Comparison of ENCODE assay signal across 14 mouse cellular contexts in genomic region chr17:72265171-72266022, GRCm38 (mm10).
DNase-seq lines count a peak whose midpoint lies in the region; ATAC-seq and TF ChIP-seq lines count a peak whose summit lies in the region.
"Had no signal": no experiment of that assay in that cellular context is flagged by ENCODE, and none has a peak within 500 bp of the region (broad histone marks: within the 10 kb centered on the region; RNA-seq: fewer than 3 reads in every experiment).

No protein-coding gene starts in this region.

- no peaks in the 10 kb centered on the region for H3K9me3 ChIP-seq in embryonic facial prominence, embryonic 11.5 days (replicated peaks; ENCODE audit: control insufficient read depth, low read length)
- no peaks in the 10 kb centered on the region for H3K9me3 ChIP-seq in embryonic facial prominence, embryonic 10.5 days
- H3K9me3 ChIP-seq: heart, embryonic 12.5 days; hindbrain, embryonic 13.5 days; limb, embryonic 12.5 days; neural tube, embryonic 12.5 days had no signal

- ATAC-seq in embryonic facial prominence, embryonic 11.5 days (replicated peaks; ENCODE audit: insufficient number of reproducible peaks, low FRiP score, low TSS enrichment, low read depth), result no peak

- no peak overlapping the region for H3K4me3 ChIP-seq in embryonic facial prominence, embryonic 11.5 days (ENCODE audit: low read depth, low read length)
- H3K4me3 ChIP-seq in embryonic facial prominence, embryonic 10.5 days, result no peak overlapping the region
- H3K4me3 ChIP-seq in thymus, adult 2 months (ENCODE audit: control insufficient read depth, insufficient read depth, low read length), result no peak overlapping the region
- H3K4me3 ChIP-seq: heart, embryonic 12.5 days; hindbrain, embryonic 13.5 days; limb, embryonic 12.5 days; neural tube, embryonic 12.5 days had no signal

- no peaks in the 10 kb centered on the region for H3K36me3 ChIP-seq in embryonic facial prominence, embryonic 11.5 days (replicated peaks; ENCODE audit: control insufficient read depth, insufficient read depth, low read depth, low read length)
- H3K36me3 ChIP-seq in embryonic facial prominence, embryonic 10.5 days (replicated peaks), result no peaks in the 10 kb centered on the region
- H3K36me3 ChIP-seq in thymus, adult 2 months (ENCODE audit: control insufficient read depth, insufficient read depth, low read length), result no peaks in the 10 kb centered on the region
- H3K36me3 ChIP-seq: heart, embryonic 12.5 days; hindbrain, embryonic 13.5 days; limb, embryonic 12.5 days; neural tube, embryonic 12.5 days had no signal

- TF ChIP-seq POLR2A in thymus, adult 2 months (IDR thresholded peaks at IDR 0.05; ENCODE audit: control insufficient read depth, extremely low read depth, insufficient read depth, low read length, poor library complexity), result no peak

- H3K4me2 ChIP-seq in embryonic facial prominence, embryonic 11.5 days (ENCODE audit: low read depth, low read length), result no peak overlapping the region
- H3K4me2 ChIP-seq: heart, embryonic 12.5 days; hindbrain, embryonic 13.5 days; limb, embryonic 12.5 days; neural tube, embryonic 12.5 days had no signal

- no peaks in the 10 kb centered on the region for H3K4me1 ChIP-seq in embryonic facial prominence, embryonic 11.5 days (ENCODE audit: control insufficient read depth, insufficient read depth, low read length)
- no peaks in the 10 kb centered on the region for H3K4me1 ChIP-seq in embryonic facial prominence, embryonic 10.5 days
- no peaks in the 10 kb centered on the region for H3K4me1 ChIP-seq in thymus, adult 2 months (replicated peaks; ENCODE audit: control insufficient read depth, insufficient read depth, low read length)
- H3K4me1 ChIP-seq: hindbrain, embryonic 13.5 days; neural tube, embryonic 12.5 days had no signal

- peak; percentile 45 for DNase-seq in embryonic facial prominence, embryonic 11.5 days (ENCODE audit: low spot score)
- DNase-seq in embryonic facial prominence, embryonic 10.5 days (ENCODE audit: low spot score), result no peak
- DNase-seq in layer of hippocampus, adult 11-12 months (ENCODE audit: low spot score), result peak; percentile 11
- no peak for DNase-seq in layer of hippocampus, adult 9-10 months (ENCODE audit: low spot score)
- DNase-seq in retina, postnatal 1 day, result peak; percentile 17
- DNase-seq in retina, embryonic 14.5 days (ENCODE audit: low spot score), result no peak
- DNase-seq in lung, postnatal 14 days, result peak; percentile 27
- no peak for DNase-seq in thymus, adult 2 months
- DNase-seq: cerebellum, adult 8-10 months had no signal

- H3K27ac ChIP-seq in embryonic facial prominence, embryonic 11.5 days (replicated peaks; ENCODE audit: low read depth, low read length), result no peak overlapping the region
- no peak overlapping the region for H3K27ac ChIP-seq in embryonic facial prominence, embryonic 10.5 days (replicated peaks)
- no peak overlapping the region for H3K27ac ChIP-seq in thymus, adult 2 months (ENCODE audit: control insufficient read depth, insufficient read depth, low read length)
- H3K27ac ChIP-seq: hindbrain, embryonic 13.5 days; limb, embryonic 12.5 days; neural tube, embryonic 12.5 days; stomach, postnatal 0 days had no signal

- 77% methylated on average over 9 of the region's 9 CpGs for WGBS in embryonic facial prominence, embryonic 11.5 days
- WGBS in embryonic facial prominence, embryonic 10.5 days, result 87% methylated on average over 9 of the region's 9 CpGs
- 95% methylated on average over 9 of the region's 9 CpGs for WGBS in thymus, adult 2 months

- TF ChIP-seq CTCF in thymus, adult 2 months (IDR thresholded peaks at IDR 0.05; ENCODE audit: borderline replicate concordance, control insufficient read depth, extremely low read depth, insufficient read depth, low read length, poor library complexity), result no peak

- no peak overlapping the region for H3K9ac ChIP-seq in embryonic facial prominence, embryonic 11.5 days (replicated peaks; ENCODE audit: low read length)
- H3K9ac ChIP-seq: heart, embryonic 12.5 days; hindbrain, embryonic 13.5 days; limb, embryonic 12.5 days; neural tube, embryonic 12.5 days had no signal

- H3K27me3 ChIP-seq in embryonic facial prominence, embryonic 11.5 days (ENCODE audit: control insufficient read depth, insufficient read depth, low read length), result no peaks in the 10 kb centered on the region
- no peaks in the 10 kb centered on the region for H3K27me3 ChIP-seq in embryonic facial prominence, embryonic 10.5 days (replicated peaks; ENCODE audit: low read depth, poor library complexity, severe bottlenecking)
- H3K27me3 ChIP-seq in thymus, adult 2 months (ENCODE audit: control insufficient read depth, insufficient read depth, low read length), result no peaks in the 10 kb centered on the region
- H3K27me3 ChIP-seq: heart, embryonic 12.5 days; hindbrain, embryonic 13.5 days; limb, embryonic 12.5 days; neural tube, embryonic 12.5 days had no signal

Comparison
In these comparisons a context has a peak if more than half of its experiments do, and no peak if none do; other contexts are left out.
1. DNase-seq: peak in embryonic facial prominence, embryonic 11.5 days (single experiment), layer of hippocampus, adult 11-12 months (single experiment), retina, postnatal 1 day (single experiment) and lung, postnatal 14 days (single experiment); none in embryonic facial prominence, embryonic 10.5 days (single experiment), layer of hippocampus, adult 9-10 months (single experiment), retina, embryonic 14.5 days (single experiment) and thymus, adult 2 months (single experiment).